Mouse (Mus musculus): ENCODE measurements around the gene Slfnl1.

Slfnl1 gene

GRCm38 (mm10) chr4:120581711-120582110 is 49.7 kb downstream of the Slfnl1 start:
- DNase-seq (ENCODE audit: low read depth) = no peak

Data from c-Kit-positive CD71-negative TER-119-negative erythroid progenitor cells, embryonic 14.5 days (primary cell).